Mouse (Mus musculus): Measurements from ENCODE around the gene Marf1. TPM values are rescaled to one million over a fixed set of nuclear protein-coding genes. Genes with fewer than 3 reads are reported as not detected.
"Not testable (repeated sequence)": the region's sequence is repeated elsewhere in the genome, so short reads cannot be mapped to it uniquely, and the experiment has no call there.

The Marf1 gene
- polyA plus RNA-seq, 1 experiment from 2014 or later, result 15.9 TPM

DNA sequence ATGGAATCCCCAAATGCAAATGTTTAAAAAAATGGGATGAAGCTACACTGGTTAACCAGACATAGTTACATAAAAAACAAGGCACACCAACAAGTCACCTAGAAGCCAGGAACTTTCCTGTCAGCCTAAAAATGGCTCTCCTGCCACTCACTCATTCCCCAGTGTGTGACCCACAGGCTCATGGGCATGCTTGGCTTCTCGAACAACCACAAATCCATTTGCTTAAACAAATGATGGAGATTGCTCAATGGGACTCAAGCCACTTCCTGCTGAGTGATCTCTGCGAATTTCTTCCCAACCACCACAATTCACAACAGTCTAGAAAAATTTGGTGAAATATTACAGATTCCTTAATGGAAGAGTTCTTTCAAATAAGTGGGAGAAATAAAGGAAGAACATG lies 52.2 kb downstream of the Marf1 start:
- WGBS, result 79% methylated on average over 2 of the region's 2 CpGs
- no peaks in the 10 kb centered on the region for H3K9me3 ChIP-seq (replicated peaks)
- H3K27ac ChIP-seq (replicated peaks), result no peak overlapping the region
- H3K27me3 ChIP-seq (replicated peaks), result no peaks in the 10 kb centered on the region
- ATAC-seq (ENCODE audit: low FRiP score), result no peak
- peaks cover 64% of the 10 kb centered on the region for H3K36me3 ChIP-seq
- no peaks in the 10 kb centered on the region for H3K4me1 ChIP-seq
- no peak overlapping the region for H3K4me2 ChIP-seq
- no peak overlapping the region for H3K9ac ChIP-seq (replicated peaks)
- H3K4me3 ChIP-seq (replicated peaks), result no peak overlapping the region

DNA sequence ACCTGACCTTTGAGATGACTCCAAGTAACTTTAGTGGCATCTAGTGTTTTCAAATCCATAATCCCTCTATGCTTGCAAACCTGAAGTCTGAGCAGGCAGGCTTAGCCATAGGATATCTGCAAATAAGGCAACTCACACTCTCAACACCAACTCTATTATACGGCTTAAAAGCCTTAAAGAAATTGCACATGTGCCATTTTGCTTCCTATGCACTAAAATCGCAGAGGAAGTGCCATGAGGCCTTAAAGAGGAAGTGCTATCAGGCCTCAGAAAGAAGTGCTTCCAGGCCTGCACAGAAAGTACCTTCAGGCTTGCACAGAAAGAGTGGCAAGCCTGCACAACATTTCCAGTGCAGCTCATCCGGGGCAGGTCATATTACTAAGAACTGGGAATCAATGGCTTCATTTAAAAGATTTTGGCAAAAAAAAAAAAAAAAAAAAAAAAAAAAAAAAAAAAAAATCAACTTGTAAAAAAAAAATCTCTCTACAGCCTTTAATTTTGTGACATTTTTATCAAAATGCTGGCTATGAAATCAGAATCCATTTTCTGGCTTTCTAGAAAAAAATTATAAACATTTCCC lies 53.4 kb downstream of the Marf1 start:
- Histone ChIP-seq H3K27me3 (replicated peaks) (no peaks in the 10 kb centered on the region), H3K36me3 (peaks cover 57% of the 10 kb centered on the region), H3K4me1 (no peaks in the 10 kb centered on the region), H3K9me3 (replicated peaks) (no peaks in the 10 kb centered on the region), H3K4me2 (no peak overlapping the region), H3K4me3 (replicated peaks) (no peak overlapping the region), H3K9ac (replicated peaks) (no peak overlapping the region), H3K27ac (replicated peaks) (no peak overlapping the region)
- ATAC-seq (ENCODE audit: low FRiP score), result no peak
- WGBS, result 95% methylated on average over 3 of the region's 3 CpGs

DNA sequence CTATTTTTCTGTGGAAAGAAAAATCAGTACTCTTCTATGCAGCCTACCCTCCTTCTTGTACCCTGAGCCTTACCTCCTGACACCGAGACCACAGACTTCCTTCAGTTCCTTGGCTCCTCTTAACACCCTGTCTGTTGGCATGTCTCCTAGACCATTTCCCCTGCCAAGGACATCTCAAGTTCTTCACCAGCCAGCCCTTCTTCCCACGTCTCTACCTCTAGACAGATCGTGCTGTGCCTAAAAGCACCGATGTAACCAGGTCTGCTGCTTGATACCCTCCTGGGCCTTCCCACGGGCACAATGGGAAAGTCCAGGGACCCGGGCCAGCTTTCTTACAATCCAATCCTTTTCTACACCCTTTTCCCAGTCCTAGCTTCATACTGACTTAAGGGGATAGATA lies 57.3 kb downstream of the Marf1 start:
- 88% methylated on average over 6 of the region's 6 CpGs for WGBS
- H3K4me2 ChIP-seq, result no peak overlapping the region
- H3K9me3 ChIP-seq (replicated peaks), result no peaks in the 10 kb centered on the region
- no peak overlapping the region for H3K9ac ChIP-seq (replicated peaks)
- H3K27ac ChIP-seq (replicated peaks), result no peak overlapping the region
- no peaks in the 10 kb centered on the region for H3K27me3 ChIP-seq (replicated peaks)
- no peak overlapping the region for H3K4me3 ChIP-seq (replicated peaks)
- H3K36me3 ChIP-seq, result peaks cover 29% of the 10 kb centered on the region
- no peaks in the 10 kb centered on the region for H3K4me1 ChIP-seq
- no peak for ATAC-seq (ENCODE audit: low FRiP score)

DNA sequence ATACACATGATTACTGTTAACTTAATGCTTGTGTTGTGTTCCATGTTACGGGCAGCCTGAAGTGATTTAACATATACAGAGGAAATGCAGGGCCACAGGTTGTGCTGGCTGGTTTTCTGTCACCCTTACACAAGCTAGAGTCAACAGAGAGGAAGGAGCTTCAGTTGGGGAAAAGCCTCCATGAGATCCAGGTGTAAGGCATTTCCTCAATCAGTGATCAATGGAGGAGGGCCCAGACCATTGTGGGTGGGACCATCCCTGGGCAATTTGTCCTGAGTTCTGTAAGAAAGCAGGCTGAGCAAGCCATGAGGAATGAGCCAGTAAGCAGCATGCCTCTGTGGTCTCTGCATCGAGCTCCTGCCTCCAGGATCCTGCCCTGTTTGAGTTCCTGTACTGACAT lies 71.4 kb downstream of the Marf1 start:
- peaks cover 52% of the 10 kb centered on the region for H3K36me3 ChIP-seq
- WGBS, result 84% methylated on average over 2 of the region's 2 CpGs
- no peak overlapping the region for H3K9ac ChIP-seq (replicated peaks)
- no peak overlapping the region for H3K4me2 ChIP-seq
- H3K27me3 ChIP-seq (replicated peaks), result no peaks in the 10 kb centered on the region
- H3K9me3 ChIP-seq (replicated peaks), result no peaks in the 10 kb centered on the region
- no peaks in the 10 kb centered on the region for H3K4me1 ChIP-seq
- no peak overlapping the region for H3K27ac ChIP-seq (replicated peaks)
- H3K4me3 ChIP-seq (replicated peaks), result no peak overlapping the region
- no peak for ATAC-seq (ENCODE audit: low FRiP score)

DNA sequence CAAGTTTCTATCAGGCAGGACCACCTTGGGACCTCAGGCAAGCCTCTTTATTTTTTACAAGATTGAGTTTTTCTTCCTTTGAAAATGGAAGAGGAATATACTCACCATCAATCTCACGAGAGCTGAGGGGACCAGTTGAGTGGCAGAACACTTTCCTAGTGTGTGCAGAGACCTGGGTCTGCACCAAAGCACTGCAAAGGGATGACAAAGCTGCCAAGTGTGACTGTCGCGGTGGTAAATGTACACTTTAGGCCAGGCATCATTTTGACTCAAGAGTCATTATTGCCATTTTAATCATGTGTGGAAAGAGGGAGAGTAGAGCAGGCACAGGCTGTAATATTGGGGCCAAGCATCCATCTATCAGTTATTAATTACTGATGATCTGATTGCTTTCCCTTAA lies 73.9 kb downstream of the Marf1 start:
- H3K27me3 ChIP-seq (replicated peaks), result no peaks in the 10 kb centered on the region
- peaks cover 38% of the 10 kb centered on the region for H3K36me3 ChIP-seq
- WGBS, result 86% methylated on average over 3 of the region's 3 CpGs
- ATAC-seq (ENCODE audit: low FRiP score), result no peak
- H3K27ac ChIP-seq (replicated peaks), result no peak overlapping the region
- no peaks in the 10 kb centered on the region for H3K4me1 ChIP-seq
- no peak overlapping the region for H3K4me3 ChIP-seq (replicated peaks)
- no peaks in the 10 kb centered on the region for H3K9me3 ChIP-seq (replicated peaks)
- no peak overlapping the region for H3K9ac ChIP-seq (replicated peaks)
- no peak overlapping the region for H3K4me2 ChIP-seq

DNA sequence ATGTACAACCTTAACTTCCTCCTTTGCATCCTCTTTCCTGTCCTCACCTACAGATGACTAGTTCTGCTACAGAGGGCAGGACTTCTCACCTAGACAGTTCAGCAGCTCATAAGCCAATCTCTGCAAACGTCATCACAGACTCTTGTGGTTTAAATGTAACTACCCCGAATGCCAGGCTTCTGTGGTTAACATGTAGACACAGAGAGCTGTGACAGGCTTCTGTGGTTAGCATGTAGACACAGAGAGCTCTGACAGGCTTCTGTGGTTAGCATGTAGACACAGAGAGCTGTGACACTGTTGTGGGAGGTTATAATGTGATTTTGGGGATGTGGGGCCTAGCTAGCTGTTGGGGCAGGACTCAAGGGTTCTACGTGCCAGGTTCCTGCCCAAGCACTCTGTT lies 74.9 kb downstream of the Marf1 start:
- Histone ChIP-seq H3K4me3 (replicated peaks) (no peak overlapping the region), H3K4me2 (no peak overlapping the region), H3K4me1 (no peaks in the 10 kb centered on the region), H3K9ac (replicated peaks) (no peak overlapping the region), H3K36me3 (peaks cover 28% of the 10 kb centered on the region), H3K9me3 (replicated peaks) (no peaks in the 10 kb centered on the region), H3K27ac (replicated peaks) (no peak overlapping the region), H3K27me3 (replicated peaks) (no peaks in the 10 kb centered on the region)
- ATAC-seq (ENCODE audit: low FRiP score), result no peak
- 75% methylated on average over 3 of the region's 3 CpGs for WGBS

DNA sequence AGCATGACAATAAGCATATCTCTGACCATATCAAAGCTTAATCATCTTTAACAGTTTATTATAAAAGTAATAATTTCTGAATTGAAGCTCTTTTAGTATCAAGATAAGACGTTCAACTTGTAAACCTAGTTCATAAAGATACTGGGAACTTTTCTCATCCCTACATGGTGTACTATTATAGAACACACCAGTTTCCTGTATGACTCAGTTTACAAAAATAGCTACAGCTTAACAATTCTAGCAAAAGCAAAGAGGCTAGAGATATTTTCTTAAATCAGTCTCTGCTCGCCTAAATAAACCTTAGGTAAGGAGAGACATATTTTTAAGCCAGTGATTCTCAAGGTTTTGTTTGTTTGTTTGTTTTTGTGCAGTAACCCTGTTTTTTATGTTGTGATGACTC lies 80.2 kb downstream of the Marf1 start:
- H3K4me2 ChIP-seq, result no peak overlapping the region
- H3K36me3 ChIP-seq, result no peaks in the 10 kb centered on the region
- H3K9me3 ChIP-seq (replicated peaks), result no peaks in the 10 kb centered on the region
- ATAC-seq (ENCODE audit: low FRiP score), result no peak
- no peaks in the 10 kb centered on the region for H3K27me3 ChIP-seq (replicated peaks)
- H3K4me3 ChIP-seq (replicated peaks), result no peak overlapping the region
- H3K4me1 ChIP-seq, result no peaks in the 10 kb centered on the region
- no peak overlapping the region for H3K9ac ChIP-seq (replicated peaks)
- H3K27ac ChIP-seq (replicated peaks), result no peak overlapping the region
- WGBS, result 86% methylated on average over 2 of the region's 2 CpGs

DNA sequence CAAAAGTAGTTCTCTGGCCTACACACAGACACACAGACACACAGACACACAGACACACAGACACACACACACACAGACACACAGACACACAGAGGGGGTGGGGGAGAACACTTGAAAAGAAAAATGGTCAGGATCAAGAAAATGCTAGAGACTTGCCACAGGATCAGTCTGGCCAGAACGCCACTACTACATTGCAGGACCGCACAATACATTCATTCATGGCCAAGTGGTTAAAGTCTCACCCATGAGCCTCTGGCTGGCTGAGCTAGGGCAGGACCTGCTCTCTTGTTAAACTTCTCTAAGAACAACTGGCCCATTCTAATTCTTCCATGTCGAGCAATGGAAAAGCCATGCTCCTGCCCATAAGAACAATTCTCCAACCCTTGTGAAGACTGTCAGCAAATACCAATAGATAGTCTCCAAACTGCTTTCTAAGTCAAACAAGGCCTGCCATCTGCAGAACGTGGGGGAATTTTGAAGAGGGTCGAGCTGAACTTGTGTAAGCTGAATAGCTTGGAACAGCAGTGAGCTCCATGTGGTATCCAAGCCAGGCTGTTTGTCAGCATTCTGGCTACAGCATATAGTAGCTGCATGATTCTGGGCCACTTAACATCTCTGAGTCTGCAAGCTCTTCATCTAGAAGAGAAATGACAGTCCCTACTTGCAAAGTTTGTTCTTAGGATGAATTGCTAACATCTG lies 92.5 kb downstream of the Marf1 start:
- 72% methylated on average over 5 of the region's 5 CpGs for WGBS
- H3K9me3 ChIP-seq (replicated peaks), result no peaks in the 10 kb centered on the region
- no peaks in the 10 kb centered on the region for H3K27me3 ChIP-seq (replicated peaks)
- H3K4me3 ChIP-seq (replicated peaks), result no peak overlapping the region
- no peak overlapping the region for H3K27ac ChIP-seq (replicated peaks)
- H3K4me2 ChIP-seq, result no peak overlapping the region
- no peaks in the 10 kb centered on the region for H3K4me1 ChIP-seq
- no peak overlapping the region for H3K9ac ChIP-seq (replicated peaks)
- no peak for ATAC-seq (ENCODE audit: low FRiP score)
- no peaks in the 10 kb centered on the region for H3K36me3 ChIP-seq

DNA sequence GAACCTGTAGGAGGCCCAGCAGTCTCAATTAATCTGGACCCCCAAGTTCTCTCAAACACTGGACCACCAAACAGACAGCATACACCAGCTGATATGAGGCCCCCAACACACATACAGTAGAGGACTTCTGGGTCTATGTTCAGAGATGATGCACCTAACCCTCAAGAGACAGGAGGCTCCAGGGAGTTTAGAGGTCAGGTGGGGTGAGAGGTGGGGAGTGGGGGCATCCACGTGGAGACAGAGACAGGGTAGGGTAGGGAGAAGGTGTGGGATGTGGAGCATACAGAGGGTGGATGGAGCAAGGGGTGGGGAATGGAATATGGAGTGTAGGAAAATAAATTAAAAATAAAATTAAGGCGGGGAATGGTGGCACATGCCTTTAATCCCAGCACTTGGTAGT lies 94.5 kb downstream of the Marf1 start:
- not testable (repeated sequence) for H3K9ac ChIP-seq (replicated peaks); H3K36me3 ChIP-seq; H3K4me1 ChIP-seq; H3K4me2 ChIP-seq; H3K9me3 ChIP-seq (replicated peaks); ATAC-seq (ENCODE audit: low FRiP score); H3K27me3 ChIP-seq (replicated peaks); H3K4me3 ChIP-seq (replicated peaks); H3K27ac ChIP-seq (replicated peaks)
- 80% methylated on average over 2 of the region's 2 CpGs for WGBS

DNA sequence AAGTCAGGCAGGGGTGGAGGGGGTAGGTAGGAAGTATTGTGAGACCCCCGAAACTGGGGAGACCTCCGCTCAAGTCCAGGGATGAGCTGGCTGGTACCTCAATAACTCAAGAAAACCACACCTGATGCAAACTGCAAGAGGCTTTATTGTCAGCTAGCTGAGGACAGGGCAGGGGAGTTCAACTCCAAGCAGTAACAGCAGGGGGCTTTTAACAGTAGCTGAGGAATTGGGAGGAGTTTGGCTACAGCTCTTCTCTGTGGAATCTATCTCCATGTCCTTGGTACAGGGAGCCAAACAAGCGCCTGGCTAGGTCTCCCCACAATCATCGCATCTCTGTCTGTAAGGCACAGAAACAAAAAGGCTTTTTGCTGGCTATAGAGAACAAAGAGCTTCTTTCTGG lies 96.6 kb downstream of the Marf1 start:
- ATAC-seq (ENCODE audit: low FRiP score); H3K4me3 ChIP-seq (replicated peaks); H3K27me3 ChIP-seq (replicated peaks); H3K4me2 ChIP-seq; H3K4me1 ChIP-seq; H3K27ac ChIP-seq (replicated peaks); H3K36me3 ChIP-seq; H3K9me3 ChIP-seq (replicated peaks); H3K9ac ChIP-seq (replicated peaks): not testable (repeated sequence)
- 91% methylated on average over 4 of the region's 4 CpGs for WGBS

DNA sequence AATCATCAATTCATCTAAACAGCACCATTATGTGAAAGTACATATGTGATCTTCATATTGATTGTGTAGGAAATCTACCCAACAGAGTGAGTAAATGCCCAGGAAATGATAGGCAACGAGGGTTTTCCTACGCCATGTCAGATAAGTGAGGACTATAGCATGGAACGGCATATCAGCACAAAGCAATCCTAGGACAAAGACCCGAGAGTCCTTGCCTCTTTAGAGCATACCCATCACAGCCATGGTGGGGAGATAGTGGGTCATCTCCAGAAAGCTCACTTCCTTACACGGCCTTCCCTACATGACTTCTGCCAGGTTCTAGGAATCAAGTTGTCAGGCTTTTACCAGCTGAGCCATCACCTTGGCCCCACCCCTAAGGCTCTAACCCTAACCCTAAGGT lies 103.3 kb downstream of the Marf1 start:
- Histone ChIP-seq H3K4me3 (replicated peaks) (no peak overlapping the region), H3K9ac (replicated peaks) (no peak overlapping the region), H3K4me1 (peaks cover 9% of the 10 kb centered on the region), H3K27ac (replicated peaks) (no peak overlapping the region), H3K9me3 (replicated peaks) (no peaks in the 10 kb centered on the region), H3K36me3 (peaks cover 7% of the 10 kb centered on the region; the same call in 1 of the 2 replicates), H3K27me3 (replicated peaks) (no peaks in the 10 kb centered on the region), H3K4me2 (no peak overlapping the region)
- WGBS, result 84% methylated on average over 5 of the region's 5 CpGs
- no peak for ATAC-seq (ENCODE audit: low FRiP score)

Data from neural tube, embryonic 15.5 days (tissue).